Mouse (Mus musculus): Measurements from ENCODE around the gene Tmem232.

DNA sequence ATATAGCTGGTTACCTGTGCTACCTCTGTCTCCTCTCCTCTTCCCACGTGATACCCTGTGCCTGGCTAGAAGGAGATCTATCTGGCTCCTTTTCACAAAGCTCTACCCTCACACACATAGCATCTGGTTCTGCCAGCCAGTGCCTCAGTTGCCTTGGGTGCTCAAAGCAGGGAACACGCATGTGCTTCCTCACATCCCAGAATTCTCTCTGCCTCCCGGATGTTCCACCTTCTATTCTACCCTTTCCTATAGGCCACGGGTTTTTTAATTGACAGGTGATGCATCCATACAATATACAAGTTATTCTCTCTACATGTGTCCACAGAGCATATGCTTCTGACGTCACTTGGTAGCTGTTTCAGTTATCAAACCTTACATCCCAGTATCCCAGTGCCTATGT lies 23.6 kb upstream of the Tmem232 start:
- TF ChIP-seq CTCF (IDR thresholded peaks at IDR 0.05; ENCODE audit: extremely low read depth, insufficient read depth, low read length), result no peak
- no peak for TF ChIP-seq POLR2A (IDR thresholded peaks at IDR 0.05; ENCODE audit: extremely low read depth, insufficient read depth, low read length)
